Mouse (Mus musculus) embryo, embryonic 11.5 days (tissue): Measurements from ENCODE around the gene Papss2.

Experiments used
- DNase-seq: peaks from one replicate; pipeline ENCODE4 v3.0.0-alpha.2; 2012; ENCODE audit warnings: low read depth, low spot score

The Papss2 gene

DNA sequence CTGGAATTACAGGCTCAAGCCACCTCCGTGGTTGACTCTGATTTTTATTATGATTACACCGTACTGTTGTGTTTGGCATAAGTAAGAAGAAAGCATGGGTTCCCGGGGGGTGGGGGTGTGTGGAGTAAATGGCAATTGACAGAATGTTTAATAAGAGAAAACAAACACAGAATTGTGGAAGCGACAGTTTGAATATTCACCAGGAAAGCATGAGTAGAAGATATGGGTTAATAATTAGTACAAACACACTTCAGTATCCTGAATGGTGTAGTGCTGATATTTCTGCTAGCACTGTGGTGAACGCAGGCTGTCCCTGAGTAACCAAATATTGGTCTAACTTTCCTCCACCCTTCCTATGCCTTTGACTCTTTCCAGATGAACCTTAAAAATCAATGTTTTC is 3.8 kb downstream of the Papss2 start:
- no peak for DNase-seq

DNA sequence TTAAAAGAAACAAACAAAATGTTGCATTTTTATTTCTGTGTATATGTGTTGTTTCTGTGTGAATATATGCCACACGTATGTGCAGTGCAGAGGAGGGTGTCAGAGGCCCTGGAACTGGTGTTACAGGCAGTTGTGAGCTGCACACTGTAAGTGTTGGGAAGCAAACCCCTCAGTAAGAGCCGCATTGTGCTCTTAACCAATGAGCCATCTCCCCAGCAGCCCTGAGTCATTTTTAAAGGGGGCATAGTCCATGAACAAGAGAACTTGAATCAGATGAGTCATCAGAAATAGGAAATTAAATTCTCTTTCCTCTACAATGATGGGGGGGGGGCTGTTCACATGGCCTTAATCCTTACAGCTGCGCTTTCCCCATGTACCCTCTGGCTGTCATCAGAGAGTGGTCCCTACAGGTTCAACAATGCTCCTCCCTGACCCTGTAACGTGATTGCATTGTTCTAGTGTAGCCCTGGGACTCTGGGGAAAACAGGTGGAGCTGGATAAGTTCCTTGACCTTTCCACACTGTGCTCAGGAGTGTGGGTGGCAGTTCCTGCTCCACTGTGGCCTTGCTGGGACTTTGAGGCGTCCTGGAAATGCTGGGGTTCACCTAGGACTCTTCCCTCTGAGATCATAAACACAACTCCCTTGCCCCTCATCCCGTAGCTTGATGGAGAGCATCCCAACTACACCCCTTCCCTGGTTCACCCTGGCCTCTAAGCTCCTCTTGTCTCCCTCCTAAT is 5.6 kb downstream of the Papss2 start:
- DNase-seq, result no peak

DNA sequence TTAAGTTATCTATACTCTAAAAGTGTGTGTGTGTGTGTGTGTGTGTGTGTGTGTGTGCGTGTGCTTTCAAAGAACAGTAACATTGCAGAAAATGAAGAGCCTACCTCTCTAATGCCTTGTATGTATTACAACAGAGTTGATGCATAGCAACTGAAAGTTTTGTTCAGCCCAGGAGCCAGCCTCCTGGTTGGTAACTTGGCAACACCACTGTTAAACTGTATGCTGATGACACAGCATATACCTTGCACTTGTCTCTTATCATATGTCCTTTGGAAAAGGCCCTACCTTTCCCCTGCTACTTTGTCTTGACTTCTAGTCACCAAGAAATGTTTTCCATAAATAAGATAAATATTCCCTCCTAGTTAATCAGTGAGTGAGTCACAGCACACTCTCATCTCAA is 7.9 kb downstream of the Papss2 start:
- DNase-seq, result no peak

DNA sequence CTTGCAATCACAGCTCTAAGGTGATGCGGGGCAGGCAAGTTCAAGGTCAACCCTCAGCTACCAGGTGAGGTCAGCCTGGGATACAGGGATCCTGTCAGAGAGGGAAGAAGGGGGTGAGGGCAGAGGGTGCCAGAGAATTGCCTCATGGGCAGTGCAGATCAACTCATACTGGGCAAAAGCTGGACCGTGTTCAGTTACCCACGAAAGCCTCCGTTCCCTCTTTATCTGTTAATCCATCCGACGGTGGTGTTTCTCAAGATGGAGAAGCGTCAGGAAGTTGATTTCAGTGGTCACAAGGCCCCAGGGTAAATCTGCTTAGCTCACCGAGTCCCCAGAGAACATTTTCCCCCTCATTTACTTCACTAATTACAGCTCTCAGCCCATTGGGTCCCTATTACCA is 8.5 kb downstream of the Papss2 start:
- no peak for DNase-seq

DNA sequence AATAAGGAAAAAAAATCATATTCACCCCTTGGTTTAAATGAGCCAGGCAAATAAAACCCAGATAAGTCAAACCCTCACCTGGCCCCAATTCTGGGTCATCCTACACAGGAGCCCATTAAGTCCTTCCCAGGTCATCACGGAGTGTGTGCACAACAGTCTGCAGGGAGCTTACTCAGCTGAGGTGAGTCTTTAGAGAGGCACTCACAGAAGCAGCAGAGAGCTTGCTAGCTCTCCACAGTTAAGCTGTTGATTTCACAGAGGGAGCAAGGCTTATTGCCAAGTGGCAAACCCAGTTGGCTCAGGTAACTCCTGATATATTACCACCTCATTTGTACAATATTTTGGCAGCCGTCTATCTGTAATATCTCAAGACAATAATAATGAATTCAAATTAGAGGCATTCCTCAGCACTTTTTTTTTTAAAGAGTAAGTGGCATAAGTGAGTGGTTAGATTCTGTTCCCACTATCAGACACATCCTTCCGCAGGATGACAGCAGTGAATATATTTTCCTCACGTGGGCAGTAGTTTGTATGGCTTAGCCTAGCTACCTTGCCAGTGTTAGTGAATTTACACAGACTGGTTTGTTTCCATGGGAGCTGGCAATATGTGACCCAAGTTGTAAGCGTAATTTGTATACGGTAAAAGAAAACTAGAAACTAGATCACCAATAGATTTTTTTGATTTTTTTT is 9.1 kb downstream of the Papss2 start:
- DNase-seq, result no peak

DNA sequence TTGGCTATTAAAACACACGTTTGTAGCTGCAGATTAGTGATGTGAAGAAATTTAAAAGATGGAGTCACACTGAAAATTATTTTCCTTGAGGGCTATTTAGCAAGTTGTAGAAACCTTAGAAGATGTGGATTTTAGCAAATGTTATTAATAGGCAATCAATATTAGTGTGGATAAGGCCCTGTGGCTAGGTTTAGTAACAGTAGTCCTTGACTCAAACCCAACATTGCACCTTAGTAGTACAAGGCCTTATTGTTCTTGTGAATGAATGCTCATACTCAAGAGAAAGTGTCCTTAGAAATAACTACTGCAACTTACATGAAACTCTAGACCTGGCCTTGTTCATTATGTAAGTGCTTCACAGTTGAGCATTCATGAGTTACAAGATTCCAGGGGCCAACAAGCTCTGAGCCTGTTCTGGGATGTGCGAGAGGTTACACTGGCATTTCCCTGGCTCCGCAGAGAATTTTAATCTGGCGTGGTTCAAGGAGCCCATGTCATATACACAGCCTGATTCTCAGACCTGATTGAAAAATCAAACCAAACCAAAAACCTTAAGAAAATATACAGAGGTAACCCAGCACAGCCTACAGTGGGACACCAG is 10.7 kb downstream of the Papss2 start:
- no peak for DNase-seq

DNA sequence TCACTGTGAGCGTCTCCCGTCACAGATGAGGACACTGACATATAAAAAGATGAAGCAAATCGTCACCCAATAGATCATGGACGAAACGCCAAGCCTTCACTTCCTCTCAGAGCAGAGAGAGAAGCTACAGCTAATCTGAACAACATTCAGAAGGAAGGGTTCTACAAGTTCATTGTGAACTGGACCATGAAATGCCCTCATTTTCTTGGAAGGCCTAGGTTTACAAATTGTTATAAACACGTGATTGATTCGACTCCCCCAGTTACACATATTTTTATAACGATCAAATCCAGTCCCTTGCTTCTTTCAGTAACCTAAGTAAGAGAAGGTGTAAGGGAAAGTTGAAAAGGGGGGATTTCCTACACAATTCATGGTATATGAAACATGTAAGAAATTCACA is 11.4 kb downstream of the Papss2 start:
- DNase-seq, result no peak

DNA sequence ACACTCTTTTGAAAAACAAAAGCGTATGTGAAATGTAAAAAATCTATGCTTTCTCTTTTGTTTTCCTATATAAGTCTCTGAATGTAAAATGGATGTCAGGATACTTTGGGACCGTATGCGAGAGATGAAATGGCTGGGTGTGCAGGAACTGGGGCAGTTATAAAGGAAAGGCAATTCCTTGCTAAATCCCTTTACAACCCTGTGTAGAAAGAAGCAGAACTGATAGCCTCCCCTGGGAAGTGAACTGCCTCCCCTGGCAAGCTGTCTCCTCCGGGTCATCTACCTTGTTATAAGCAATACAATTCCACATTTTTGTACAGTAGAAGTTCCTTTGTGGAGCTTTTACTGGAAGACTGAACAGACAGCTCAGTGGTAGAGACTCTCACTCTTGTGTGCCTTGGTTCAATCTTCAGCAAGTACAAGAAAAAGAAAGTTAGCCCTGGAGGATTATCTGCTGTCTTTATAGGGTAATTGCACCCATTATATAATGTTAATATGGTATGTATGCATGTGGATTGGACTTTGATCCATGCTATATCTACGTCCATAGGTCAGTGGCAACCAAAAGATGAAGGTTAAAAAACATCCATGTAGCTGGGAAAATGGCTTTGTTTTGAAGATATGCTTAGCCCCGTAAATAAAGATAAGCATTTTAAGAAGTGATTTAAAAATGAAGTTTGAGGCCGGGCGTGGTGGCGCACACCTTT is 15.9 kb downstream of the Papss2 start:
- DNase-seq, result no peak

DNA sequence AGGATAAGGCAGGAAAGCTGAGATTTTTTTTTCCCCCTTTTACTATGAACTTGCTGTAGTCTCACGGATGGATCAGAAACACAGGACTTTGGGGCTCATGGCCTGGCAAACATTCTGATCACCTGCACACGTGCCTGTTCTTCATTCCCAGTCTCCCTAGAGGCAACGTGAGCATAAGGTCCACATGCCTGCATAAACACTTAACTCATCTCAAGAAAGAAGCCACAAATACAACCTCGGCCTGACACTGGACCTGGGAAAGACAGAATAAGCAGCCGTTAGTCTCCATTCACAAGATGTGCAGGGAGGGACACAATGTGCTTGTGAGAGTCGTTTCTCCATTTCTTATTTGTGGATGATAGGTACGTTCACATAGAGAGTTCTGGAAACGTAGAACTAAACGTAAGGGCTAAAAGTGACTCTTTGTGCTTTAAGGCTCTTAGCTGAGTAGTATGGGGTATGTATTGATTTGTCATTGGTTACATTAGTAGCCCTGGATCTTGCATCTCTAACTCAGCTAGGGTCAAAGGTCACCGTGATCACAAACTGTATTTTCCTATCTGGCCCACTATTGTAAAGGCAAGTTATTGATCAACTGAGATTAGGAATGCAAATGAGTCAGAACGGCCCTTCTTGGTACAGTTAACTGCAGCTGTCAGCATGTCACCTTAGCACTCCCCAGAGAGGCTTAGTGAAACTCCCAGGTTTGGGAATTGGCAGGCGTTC is 18.6 kb downstream of the Papss2 start:
- DNase-seq, result no peak

DNA sequence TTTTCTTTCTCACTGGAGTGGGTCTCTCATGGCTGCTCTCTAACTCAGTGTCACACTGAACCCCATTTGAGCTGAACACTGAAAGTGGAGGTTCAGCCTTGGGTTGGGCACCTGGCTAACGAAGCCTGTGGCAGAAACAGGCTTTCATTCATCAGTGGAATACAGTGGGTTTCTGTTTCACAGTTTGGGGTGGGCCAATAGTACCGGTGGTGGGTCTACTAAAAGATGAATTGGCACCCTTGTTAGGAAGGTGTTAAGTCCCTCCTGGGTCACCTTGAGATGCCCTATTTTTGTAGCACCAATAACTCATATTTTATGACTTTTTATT is 19.1 kb downstream of the Papss2 start:
- DNase-seq, result no peak

DNA sequence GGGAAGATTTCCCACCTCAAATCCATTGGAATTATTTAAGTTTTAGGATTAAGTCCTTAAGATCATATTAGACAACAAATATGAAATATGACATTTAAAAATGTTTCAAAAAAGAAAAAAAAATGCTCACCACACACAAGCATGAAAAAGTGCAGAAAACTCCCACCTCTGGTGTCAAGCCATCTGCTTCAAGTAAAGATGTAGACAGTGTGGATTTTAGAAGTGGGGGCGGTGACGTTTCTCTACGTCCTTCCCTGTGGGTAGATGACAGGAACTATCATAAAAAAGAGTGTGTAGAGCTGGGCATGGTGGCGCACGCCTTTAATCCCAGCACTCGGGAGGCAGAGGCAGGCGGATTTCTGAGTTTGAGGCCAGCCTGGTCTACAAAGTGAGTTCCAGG is 21.1 kb downstream of the Papss2 start:
- DNase-seq, result no peak

DNA sequence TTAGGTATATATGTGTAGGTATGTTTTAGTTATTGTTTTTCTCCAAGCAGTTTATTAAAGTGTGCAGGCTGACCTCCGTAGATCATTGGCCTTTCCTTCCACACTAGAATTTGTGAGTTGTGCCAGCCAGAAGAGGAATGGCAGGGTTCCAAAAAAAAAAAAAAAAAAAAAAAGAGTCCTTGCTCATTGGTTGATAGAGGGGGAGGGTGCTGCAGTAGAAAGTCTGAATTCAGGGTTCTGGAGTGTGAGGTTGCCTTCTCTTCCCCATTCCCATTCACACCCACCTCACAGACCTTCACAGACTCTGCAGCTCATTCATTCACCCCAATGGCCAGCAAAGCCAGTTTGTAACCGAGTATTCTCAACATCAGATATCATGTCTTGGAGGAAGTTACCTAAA is 24.1 kb downstream of the Papss2 start:
- no peak for DNase-seq

DNA sequence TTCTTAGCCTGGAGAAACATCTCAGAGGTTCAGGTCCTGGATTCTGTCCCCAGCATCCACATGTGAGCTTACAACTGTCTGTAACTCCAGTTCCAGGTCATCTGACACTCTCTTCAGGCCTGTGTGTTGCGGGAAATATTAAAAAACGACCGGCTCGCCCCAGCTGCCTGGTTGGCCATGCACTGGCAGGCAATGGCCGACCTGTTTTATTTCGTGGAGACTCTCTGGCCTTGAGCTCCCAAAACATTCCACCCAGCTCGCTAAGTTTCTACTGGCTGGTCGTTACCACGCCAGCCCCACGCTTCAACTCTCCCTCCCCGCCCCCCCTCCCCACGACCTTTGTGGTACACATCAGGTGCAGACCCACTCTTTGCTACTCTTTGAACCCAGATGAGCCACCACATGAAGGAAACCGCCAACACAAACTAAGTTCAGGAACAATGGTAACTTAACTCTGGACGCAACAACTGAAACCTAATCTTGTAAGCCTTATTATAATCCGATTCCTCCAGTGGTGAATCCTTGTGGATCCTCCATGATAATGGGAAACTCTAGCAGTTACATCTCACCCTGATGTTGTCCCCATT is 25.4 kb downstream of the Papss2 start:
- no peak for DNase-seq

DNA sequence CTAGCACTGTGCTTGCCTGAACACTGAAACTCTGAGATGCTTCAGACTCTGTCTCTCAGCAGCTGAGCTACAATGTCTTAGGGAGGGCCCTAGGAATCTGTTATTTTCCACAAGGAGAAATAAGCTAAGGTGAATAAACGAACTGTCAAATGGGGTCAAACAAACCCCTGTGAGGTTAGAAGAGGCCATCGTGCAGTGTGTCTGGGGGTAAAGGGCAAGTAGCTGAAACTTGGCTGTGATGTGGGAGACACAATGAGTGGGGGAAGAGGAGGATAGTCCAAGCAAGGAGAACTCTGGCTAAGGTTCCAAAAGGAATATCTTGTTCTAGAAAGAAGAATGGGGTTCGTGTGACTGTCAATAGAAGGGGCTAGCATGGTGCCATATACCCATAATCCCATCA is 26.6 kb downstream of the Papss2 start:
- no peak for DNase-seq

DNA sequence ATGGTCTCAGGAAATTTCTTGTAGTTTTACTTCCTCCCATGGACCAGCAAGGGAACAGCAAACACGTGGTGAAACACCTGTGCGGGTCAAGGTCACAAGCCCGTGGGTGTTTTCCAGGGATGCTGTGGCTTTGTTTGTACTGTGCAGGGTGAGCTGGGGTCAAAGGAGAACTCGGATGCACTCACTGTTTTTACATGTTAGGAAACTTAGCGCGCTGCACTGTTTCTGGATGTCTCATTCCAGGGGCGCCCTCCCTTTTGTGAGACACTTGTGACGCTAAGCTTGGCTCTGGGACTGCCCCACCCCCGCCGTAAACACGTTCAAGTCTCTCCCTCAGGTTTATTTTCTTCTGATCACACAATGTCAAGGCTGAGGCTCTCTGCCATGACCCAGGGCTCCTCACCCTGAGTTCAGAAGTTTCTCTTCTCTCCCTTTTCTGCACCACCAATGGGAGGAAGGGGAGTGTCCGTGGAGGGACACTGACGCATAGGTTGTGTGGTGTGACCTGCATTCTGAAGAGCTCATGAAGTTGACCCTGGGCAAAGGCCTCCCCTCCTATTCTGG is 31.3 kb downstream of the Papss2 start:
- DNase-seq, result no peak

DNA sequence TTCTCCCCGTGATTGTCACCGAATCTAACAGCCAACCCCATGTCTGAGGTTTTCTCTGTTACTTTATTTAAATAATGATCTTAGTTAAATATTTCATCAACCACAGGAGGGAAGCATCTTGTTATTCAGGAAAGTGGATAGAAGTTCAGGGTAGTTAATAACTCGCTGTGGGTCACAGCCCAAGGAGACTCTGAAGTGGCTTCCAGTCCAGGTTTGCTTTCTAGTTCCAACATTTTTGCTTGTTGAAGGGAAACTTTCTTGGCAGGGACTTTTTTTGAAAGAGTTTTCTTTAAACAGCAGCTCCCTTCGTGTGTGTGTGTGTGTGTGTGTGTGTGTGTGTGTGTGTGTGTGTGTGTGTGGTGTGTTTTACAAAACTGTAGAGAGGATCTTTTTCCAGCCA is 32.0 kb downstream of the Papss2 start:
- no peak for DNase-seq

DNA sequence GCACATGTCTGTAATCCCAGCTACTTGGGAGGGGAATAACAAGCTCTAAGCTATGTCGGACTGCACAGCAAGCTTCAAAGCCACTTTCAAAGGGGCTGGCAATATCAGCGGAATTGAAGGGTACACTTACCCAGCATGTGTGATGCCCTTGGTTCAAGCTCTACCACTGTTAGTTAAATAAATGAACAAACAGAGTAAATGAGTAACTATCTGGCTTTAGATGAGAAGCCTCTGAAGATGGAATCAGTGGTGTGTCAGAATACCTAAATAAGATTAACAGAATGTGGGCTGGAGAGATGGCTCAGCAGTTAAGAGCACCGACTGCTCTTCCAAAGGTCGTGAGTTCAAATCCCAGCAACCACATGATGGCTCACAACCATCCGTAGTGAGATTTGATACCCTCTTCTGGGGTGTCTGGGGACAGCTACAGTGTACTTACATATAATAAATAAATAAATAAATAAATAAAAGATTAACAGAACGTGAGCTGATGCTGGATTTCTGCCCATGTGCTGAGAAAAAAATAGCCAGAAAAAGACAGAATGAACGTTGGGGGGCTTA is 33.1 kb downstream of the Papss2 start:
- DNase-seq, result no peak

DNA sequence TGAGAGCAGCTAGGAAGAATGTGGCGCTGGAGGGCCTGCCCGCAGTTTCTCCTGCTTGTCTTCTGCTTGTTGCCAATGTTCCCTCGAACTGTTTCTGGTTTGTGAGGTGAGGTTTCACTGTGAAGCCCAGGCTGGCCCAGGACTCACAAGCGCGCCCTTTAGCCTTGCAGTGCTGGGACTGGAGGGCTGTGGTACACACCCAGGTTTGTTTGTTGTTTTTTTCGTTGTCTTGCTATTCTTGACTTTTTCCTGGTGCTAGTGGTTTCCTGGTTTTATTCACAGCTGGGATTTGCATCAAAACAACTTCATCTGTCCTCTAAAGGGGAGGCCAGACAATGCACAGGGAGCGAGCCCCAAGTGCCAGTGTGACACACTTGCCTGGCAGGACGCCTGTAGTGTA is 39.3 kb downstream of the Papss2 start:
- no peak for DNase-seq

DNA sequence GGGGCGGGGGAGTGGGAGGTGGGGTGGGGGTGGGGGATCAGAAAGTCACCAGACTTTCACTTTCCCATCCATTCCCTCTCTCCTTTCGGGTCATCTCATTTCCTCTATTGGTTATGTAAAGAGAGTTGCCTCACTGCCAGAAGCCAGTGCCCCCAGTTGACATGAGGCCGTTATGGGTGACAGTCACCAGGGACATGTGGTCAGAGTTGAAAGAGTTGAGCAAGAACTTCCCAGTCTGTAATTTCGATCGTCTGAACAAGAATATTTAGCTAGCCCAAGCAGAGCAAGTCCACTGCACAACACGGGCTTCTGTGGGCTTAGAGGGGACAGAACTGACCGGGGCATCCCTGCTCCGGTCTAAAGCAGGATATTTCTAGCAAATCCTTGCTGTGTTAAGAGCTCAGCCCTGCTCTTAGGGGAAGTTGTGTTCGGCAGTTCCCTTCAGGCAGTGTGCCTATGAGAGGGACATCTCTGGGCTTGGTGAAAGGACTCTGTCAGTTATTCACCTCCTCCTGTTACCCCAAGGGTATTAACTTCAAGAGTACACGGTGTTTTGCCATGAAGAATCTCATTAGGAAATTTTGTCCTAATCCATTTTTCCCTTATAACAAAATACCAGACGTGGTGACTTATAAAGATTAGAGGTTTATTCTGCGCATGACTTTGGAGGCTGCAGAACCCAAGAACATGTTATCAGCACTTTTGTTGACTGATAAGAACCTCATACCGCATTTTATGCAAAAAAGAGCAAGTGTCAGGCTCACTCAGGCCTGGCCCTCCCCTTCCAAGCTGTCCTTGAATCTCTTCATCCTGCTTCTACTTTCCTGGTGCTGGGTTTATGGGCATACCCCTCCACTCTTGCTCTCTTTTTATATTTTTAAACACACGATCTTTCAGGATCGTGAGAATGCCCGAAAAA is 42.0 kb downstream of the Papss2 start:
- no peak for DNase-seq
